Mouse (Mus musculus) erythroblast, adult 5-6 weeks (primary cell): ENCODE data around the gene Dsn1. TPM values are rescaled to one million over a fixed set of nuclear protein-coding genes. Genes with fewer than 3 reads are reported as not detected.

Experiments used
- ATAC-seq: replicated peaks from 2 replicates; pipeline ENCODE4 v1.8.0; 2016; ENCODE audit warnings: moderate number of reproducible peaks, mild to moderate bottlenecking, moderate TSS enrichment, inconsistent platforms; ENCODE audit not compliant: poor library complexity, low FRiP score, severe bottlenecking
- total RNA-seq, 2 experiments: library from RNA; stranded (forward) in 1 of 2; stranded (reverse) in 1 of 2; fragments of 150-400 nt in 1 of 2; fragments of 200-764, 138-1000 nt in 1 of 2; gene quantifications; 2 replicates each; pipeline versions ENCODE4 v1.2.3 to v1.2.4; 2015 to 2017; ENCODE audit warnings: low replicate concordance in 2 of 2

Gene Dsn1
- total RNA-seq, 2 experiments from 2014 or later, result 12.3 to 21.2 TPM

DNA sequence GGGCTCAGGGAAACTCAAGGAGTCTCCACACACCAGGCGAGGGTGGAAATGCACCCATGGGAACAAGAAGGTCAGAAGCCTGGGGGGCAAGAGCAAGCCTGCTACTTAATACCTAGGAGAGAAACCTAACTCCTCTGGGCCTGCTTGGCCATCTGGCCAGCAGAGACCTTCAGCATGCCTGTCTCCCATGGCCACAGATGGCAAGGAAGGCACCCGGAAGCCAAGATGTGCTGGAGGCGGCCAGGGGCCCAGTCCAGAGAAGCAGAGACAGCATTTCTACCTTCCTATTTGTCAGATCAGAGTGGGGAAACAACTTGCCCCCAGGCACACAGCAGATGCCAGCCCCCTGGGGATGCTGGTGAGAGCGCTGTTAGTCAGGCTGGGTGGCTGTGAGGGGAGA, 21.3 kb upstream of the Dsn1 start:
- no peak for ATAC-seq

DNA sequence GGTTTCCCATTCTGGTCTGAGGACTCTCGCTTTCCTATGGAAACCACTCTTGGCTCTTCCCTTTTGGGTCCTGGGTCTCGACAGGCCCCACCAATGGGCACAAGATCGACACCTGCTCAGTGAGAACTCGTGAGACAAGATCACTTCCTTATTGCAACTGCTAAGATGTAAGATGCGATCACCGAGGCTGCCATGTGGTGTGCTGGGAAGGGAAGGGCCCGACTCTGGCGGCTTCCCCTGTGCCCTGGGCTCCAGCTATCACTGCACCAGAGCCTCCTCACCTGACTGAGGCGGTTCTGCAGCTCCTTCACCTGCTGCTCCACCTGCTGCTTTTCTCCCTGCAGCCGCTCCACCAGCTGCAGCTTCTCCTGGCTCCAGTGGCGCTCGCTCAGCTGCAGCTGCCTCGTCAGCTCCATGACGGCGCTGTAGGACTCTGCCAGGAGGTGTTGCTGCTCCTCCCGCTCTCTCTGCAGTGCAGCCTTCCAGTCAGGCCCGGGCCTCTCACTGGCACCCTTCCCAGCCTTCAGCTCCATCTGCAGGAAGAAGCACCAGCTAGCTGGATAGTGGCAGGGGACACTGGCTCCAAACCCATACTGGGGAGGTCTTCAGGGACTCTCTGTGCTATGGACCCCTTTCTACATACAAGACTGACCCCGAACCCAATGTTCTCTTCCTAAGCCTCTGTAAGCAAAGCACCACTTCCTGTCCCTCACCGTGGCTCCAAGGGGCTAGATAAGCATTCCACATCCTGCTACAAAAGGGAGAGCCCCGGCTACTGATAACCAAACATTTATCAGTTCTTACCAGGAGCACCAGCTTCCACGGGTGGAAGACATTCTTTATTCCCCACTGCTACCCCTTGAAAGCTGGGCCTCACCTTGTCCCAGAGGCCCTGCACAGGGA, 20.4 kb upstream of the Dsn1 start:
- ATAC-seq, result peak; percentile 52

DNA sequence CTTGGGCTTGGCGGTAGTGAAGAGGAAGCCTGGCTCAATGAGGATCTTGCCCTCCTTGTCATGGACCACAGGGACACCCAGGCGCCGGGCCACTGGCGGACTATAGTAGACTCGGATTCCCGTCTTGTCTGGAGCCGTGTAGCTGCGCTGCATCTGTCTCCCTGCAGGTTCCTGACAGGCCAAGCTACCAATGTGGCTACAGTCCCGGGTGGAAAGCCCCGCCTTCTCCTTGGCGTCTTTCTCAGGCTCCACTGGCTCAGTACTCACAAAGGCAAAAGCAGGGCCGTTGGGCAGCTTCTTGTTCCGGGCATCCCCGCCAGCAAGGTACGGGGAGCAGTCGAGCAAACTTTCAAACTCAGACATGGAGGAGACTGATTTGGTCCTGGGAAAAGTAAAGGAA, 14.2 kb upstream of the Dsn1 start:
- ATAC-seq, result no peak

DNA sequence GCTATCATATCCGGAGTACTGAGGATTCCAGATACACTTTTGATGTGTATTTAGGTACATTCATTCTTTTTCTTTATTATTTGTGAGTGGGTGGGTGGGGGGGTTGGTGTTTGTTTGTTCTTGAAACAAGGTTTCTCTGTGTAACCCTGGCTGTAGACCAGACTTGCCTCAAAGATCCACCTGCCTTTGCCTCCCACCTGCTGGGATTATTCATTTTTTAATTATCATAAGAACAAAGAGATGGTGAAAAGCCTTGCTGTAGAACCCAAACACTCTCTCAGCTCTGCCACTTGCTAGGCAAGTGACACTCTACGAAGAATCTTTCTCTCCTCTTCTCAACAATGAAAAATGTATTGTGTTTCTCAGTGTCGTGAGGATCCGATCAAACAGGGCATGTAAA, 12.3 kb upstream of the Dsn1 start:
- no peak for ATAC-seq

DNA sequence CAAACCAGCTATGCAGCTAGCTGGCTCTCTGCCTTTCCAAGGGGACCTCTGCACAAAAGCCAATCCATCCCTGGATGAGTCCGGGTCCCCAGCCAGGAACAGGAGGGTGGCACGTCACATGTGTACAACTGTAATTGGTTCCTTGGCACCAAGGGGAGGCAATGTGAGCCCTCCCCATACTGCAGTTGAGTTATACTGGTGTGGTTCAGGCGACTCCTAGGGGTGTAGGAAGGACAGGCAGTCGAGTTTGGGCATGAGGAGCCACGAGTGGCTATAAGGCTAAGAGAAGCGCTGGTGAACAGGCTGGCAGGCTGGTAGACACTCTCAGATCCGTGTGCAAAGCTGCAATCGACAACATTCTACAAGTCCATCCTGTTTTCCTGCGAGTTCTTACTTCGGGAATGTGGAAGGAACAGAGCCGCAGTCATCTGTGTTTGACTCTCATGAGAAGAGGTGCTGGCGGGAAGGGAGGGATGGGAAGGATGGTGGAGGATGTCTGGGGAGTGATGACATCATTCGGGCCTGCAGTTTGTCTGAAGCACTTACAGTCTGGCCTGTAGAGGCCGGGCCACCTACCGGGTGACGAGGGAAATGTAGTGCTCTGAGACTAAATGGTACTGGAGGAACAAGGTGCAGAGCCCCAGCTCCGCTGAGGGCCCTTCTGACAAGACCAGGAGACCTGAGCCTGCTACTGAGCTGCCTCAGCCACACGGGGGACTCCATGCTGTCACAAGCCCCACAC, 9.7 kb upstream of the Dsn1 start:
- no peak for ATAC-seq

DNA sequence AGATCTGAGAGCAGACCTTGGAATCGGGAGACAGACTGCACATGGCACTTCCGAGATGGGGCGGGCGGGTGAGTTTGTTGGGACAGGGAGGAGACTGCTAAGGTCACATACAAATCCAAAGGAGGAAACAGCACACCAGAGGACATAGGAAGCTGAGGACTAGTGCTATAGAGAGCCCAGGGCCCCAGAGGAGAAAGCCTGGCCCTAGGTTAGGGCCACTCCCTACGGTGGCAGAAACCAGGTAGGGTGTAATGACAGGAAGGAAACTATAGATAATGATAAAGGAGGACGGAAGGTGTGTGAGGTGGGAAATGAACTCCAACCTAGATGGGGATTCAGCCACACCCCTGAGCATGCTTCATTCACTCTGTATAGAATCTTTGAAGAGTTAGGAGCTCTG, 5.4 kb upstream of the Dsn1 start:
- ATAC-seq, result no peak

DNA sequence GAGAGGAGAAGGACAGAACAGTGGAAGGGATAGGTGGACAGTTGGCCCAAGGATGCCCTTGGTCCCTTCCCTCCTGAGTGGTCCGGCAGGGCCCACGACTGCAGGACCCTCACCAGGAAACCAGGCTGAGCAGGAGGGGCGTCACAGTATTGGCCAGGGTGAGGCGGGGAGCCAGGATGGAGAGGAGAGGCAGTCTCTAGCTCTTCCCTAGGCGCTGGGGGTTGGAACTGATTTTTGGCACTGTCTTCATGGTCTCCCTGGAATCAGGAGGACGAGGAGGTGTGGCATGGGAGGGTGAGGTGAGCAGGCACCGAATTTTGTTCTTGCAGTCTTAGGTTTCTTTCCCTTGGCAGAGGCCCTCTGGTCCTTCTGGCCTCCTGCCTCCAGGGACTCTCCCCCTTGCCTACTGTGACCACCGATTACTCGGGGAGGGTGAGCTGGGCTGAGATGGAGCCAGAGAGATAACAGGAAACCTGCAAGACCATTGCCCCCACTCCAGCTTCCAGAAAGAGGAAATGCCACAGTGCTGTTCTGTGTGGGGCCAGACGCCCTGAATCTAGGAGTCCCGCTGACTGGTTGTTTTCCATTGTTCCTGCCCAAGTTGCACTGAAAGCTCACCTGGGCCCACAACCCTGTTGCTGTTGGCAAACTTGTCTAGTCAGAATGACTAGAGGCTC, 3.8 kb upstream of the Dsn1 start:
- ATAC-seq, result no peak

DNA sequence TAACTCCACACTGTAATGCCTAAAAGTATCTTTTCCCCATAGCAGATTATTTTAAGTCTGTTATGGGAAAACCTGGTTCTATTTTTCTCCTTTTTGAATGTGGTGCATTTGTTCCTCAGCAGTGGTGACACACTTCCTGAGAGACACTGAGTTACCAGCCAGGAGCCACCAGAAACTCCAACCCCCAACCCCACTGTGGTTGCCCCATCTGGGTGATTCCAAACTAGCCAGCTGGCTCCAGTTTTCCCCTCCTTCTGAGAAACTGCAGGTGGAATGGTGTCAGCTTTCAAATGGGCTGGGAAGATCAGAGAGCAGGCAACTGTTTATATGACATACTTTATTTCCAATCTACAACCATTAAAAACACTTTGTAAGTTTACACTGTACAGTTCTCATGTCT, 3.2 kb upstream of the Dsn1 start:
- ATAC-seq, result no peak

DNA sequence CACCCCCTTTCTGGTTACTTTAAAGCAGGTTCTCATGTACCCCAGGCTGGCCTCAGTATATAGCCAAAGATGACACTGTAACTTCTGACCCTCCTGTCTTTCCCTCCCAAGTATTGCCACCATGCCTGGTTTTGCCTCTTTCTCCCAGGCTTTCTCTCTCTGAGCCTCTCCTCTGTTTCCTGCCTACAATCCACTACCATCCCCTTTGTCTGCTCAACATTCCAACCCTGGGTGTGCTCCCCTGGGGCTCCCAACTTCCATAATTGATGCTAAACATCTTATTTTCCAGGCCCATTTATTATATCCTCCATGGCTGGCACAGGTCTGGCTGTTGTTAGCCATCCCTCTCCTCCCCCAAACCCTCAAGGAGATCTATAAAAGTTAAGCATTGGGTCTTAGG, 1.6 kb upstream of the Dsn1 start:
- ATAC-seq, result no peak

DNA sequence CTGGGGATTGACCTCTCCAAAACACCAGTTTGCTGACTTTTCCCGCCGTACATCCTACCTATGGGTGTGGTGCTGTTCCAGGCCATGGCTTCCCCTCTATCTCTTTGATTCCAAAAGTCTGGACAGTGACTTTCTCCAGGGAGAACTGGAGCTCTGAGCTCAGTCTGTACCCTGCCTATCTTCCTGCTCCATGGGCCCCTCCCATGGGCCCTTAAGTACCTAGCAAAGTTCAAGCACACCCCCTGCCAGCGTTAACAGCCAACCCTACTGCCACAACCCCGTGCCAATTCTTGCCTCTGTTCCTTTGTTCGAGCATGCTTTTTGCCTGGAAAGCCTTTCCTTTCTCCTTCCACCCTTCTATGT, 261 bp upstream of the Dsn1 start:
- ATAC-seq, result no peak; the same call in 1 of the 2 replicates

DNA sequence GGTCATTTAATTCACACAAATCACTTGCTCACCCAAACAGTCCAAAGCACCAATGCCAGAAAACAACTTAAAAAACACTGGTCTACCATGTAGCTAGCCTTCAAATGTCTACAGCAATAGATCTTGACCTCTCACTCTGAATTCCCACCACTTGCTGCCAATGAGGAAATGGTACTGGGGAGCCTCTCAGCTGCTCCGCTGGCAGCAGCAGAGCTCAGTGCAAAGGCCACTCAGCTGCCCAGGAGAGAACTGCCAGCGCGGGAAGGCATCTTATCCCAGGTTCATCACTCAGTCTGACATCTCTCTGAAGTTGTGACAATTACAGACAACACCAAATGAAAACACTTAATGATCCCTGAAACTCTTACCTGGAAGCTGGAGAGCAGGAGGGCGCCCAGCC, 4.6 kb downstream of the Dsn1 start:
- ATAC-seq, result no peak

DNA sequence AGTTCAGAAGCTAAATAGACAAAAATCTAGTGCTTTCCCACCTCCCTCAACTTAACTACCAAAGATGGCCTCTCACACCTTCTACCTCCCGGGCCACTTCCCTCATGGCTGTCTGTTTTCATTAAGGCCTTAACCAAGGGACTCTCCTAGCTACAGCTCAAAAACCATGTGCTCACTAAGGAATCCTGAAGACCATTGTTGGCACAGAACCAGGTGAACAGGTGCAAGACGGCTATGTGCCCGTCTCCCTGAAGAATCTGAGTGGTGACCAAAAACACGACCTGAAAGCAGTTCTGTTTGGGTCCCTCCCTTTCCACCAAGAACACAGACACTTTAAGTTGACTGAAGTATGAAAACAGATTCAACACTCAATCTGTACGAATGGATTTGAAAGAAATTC, 8.7 kb downstream of the Dsn1 start:
- no peak for ATAC-seq

DNA sequence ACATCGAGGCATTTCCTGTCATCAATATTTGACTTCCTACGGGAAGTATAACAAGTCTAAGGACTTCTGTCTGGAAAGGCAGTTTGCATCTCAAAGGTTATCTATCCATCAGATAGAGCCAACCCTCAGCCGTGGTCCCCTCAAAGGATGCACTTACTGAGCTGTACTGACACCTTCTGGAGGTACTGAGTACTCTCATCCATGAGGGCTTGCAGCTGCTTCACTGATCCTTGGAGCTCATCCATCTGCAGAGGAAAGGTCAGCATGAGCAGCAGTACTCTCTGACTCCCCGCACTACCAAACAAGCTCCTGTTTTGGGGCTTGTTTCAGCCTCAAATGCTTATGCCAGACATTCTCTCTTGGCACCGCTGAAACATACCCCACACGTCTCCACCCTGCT, 10.4 kb downstream of the Dsn1 start:
- ATAC-seq, result no peak

DNA sequence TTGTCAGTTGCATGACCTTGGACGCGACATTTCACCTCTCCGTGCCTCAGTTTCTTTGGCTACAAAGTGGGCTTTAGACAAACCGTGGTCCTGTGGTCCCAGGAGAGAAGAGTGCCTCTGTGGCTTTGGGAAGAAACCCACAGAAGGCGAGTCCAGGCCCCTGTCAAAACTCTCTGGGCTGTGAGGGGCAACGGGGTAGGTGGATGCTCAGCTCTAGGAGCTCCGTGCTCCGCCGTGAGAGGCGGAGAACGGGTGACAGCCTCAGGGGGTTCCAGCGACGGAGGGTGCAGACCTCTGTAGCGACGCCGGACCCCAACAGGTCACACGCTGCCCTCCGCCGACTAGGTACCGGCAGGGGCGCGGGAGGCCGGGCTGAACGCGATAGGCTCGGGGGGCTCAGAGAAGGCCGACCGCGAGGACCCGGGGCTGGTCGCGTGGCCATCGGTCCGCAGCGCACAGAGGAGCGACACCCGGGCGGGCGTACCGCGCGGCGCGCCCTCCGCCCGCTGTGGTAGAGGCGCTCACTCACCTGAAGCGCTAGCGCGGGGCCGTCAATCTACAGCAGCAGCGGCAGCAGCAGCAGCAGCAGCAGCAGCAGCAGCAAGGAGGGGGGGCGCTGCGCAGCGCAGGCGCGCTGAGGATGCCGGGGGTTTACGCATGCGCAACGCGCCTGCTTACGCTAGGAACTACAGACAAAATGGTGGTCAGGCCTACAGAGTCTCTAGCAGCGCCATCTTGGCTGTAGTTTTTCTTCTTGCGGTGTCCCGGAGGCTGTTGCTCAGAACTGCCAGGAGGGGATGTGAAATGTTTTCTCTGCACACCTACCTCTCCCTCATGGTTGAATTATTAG, 15.3 kb downstream of the Dsn1 start, which contains the start of gene Ndrg3:
Gene Ndrg3, minus strand, starts transcription at position 587 of the 850 bp plus-strand sequence.
- ATAC-seq, result peak; percentile 97

DNA sequence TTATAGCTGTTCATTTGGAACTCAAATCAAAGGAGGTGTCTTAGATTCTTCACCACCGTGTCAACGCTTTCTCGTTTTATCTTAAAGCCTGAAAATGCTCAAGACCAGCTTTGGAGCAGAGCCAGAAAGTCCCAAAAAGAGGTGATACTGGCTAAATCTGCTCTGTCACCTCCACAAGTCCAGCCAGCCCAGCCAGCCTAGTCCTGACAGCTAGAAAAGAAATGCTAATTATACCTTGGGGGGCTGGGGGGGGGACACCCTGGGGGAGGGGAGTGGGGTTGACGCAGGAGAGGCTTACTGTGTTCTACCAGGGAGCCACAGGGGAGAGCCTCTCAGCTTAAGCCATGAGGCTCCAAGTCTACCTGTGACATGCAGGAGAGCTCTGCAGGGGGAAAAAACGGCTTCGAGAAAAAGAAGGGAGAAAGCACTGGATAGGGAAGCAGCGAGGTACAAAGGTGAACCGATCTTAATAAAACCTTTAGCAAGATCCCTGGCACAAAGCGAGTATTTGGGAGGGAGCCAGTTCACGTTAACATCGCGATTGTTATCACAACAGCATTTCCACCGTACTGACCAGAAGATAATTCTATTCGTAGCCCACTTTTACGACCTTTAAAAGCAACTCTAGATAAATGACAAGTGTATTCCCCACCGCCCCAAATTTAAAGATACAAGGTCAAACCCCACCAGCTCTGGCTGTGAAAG, 16.1 kb downstream of the Dsn1 start:
- no peak for ATAC-seq

DNA sequence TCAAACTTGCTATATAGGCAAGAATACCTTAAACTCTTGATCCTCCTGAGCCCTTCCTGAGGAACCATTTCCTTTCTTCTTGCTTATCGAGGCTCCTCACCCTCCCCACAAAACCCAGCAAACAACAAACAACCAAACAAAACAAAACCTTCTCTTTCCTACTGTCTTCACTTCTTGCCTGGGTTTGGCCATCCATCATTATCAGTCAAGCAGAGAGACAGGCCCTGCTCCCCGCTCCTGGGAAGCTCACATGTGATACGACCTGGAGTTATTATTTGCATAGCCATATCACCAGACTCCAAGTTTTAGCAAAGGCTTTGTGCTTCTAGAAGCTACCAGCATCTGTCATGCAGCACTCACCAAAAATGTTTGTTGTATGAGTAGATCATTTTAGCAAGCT, 19.6 kb downstream of the Dsn1 start:
- ATAC-seq, result no peak

DNA sequence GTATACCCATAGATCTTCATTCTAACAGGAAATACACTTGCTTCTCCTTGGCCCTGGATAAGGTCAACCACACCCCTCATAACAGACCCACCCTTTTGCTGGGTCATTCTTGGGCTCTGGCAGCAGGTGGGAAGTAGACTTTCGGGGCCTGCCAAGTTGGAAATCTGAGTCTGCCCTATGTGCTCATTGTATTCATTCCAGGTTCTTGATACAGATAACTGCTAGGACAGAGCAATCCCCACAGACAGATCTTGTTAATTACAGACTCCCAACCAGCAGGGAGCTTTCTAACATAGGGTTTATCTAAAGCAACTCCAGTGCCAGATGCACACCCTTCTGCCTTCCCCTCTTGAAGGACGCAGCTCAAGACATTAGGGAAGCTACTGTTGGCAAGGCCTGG, 24.1 kb downstream of the Dsn1 start:
- ATAC-seq, result peak; percentile 94

DNA sequence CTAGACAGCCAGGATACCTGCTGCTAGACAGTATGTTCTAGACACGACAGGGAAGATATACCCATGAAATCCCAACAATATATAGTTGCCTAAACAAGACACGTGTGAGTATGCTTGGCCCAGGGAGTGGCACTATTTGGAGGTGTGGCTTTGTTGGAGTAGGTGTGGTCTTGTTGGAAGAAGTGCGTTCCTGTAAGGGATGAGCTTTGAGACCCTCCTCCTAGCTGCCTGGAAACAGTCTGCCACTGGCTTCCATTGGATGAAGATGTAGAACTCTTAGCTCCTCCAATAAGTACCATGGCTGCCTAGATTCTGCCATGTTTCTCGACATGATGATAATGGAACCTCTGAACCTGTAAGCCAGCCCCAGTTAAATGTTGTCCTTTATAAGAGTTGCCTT, 25.7 kb downstream of the Dsn1 start:
- ATAC-seq, result no peak

DNA sequence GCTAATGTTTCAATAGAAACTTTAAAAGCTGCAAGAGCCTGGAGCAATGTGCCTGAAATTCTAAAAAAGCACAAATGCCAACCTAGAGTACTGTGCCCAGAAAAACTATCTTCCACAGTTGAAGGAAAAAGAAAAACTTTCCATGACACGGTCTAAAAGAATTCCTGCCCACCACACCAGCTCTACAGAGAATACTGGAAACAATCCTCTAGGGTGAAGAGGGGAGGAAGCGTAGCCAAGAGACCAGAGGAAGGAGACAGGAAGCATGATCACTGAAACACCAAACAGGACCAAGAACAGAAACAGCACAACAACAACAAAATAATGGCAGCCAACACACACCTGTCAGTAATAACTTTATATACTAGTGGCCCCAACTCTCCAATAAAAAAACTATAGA, 26.9 kb downstream of the Dsn1 start:
- ATAC-seq, result no peak
